Mouse (Mus musculus) heart, postnatal 0 days (tissue): ENCODE data around the gene Nox3. TPM values are rescaled to one million over a fixed set of nuclear protein-coding genes. Genes with fewer than 3 reads are reported as not detected.

Source experiments
- ATAC-seq: fragments of 200-750 bp; cut with Nextera tagmentation; 2 replicates; pipeline ENCODE4 v1.8.0; 2017; ENCODE audit warnings: low read depth, moderate number of reproducible peaks, moderate library complexity; ENCODE audit not compliant: insufficient read depth
- DNase-seq: peaks from one replicate; pipeline ENCODE4 v3.0.0-alpha.2; 2016; ENCODE audit warnings: low spot score
- H3K27ac ChIP-seq: fragments of 300-500 bp; sonication (generic); 2 replicates; pipeline ENCODE4 v1.5.1; 2014; ENCODE audit warnings: low read depth, mild to moderate bottlenecking
- H3K27me3 ChIP-seq: fragments of 300-500 bp; sonication (generic); 2 replicates; pipeline ENCODE4 v1.6.1; 2014; ENCODE audit warnings: low read length, mixed read lengths; ENCODE audit not compliant: control insufficient read depth, insufficient read depth
- H3K36me3 ChIP-seq: fragments of 300-500 bp; sonication (generic); replicated peaks from 2 replicates; pipeline ENCODE4 v1.6.1; 2014; ENCODE audit warnings: low read length, mixed read lengths; ENCODE audit not compliant: control insufficient read depth, insufficient read depth
- H3K4me1 ChIP-seq: fragments of 300-500 bp; sonication (generic); 2 replicates; pipeline ENCODE4 v1.6.1; 2014; ENCODE audit warnings: antibody characterized with exemption; ENCODE audit not compliant: control insufficient read depth, insufficient read depth
- H3K4me2 ChIP-seq: fragments of 300-500 bp; sonication (generic); 2 replicates; pipeline ENCODE4 v1.6.1; 2014; ENCODE audit warnings: low read depth, mild to moderate bottlenecking, low read length, moderate library complexity
- H3K4me3 ChIP-seq: fragments of 300-500 bp; sonication (generic); 2 replicates; pipeline ENCODE4 v1.5.1; 2014; ENCODE audit warnings: low read depth, low read length
- H3K9ac ChIP-seq: fragments of 300-500 bp; sonication (generic); replicated peaks from 2 replicates; pipeline ENCODE4 v1.6.1; 2014; ENCODE audit warnings: low read depth, low read length, mixed read lengths
- H3K9me3 ChIP-seq: fragments of 300-500 bp; sonication (generic); replicated peaks from 2 replicates; pipeline ENCODE4 v1.6.1; 2016; ENCODE audit warnings: low read length; ENCODE audit not compliant: control insufficient read depth
- CTCF ChIP-seq: IDR thresholded peaks from 2 replicates; pipeline ENCODE4 v1.5.1; 2016; ENCODE audit warnings: antibody characterized with exemption, control low read depth, low read depth
- EP300 ChIP-seq: IDR thresholded peaks from 2 replicates; pipeline ENCODE4 v1.6.1; 2016; ENCODE audit warnings: antibody characterized with exemption, low read depth
- WGBS: fragments of 180-500 bp; shearing (Covaris S2); extraction: QIAGEN DNeasy Blood & Tissue Kit; methylation state at CpG from one replicate; pipeline ENCODE4 v1.1.7; 2014; 5-methylcytosine and 5-hydroxymethylcytosine counted together
- polyA plus RNA-seq: library from polyadenylated mRNA; unstranded; fragments of >200 nt; fragmentation: Nextera tagmentation; extraction: Ambion mirVana; gene quantifications from 2 replicates; pipeline ENCODE4 v1.2.1, GENCODE M21; 2015
- total RNA-seq: library from RNA; depleted of rRNA; stranded (reverse); fragments of >200 nt; gene quantifications from 2 replicates; pipeline ENCODE4 v1.2.3, GENCODE M21; 2014; ENCODE audit warnings: low replicate concordance

Nox3 gene
- total and polyA plus RNA-seq, 2 experiments from 2014 or later = not detected

- ATAC-seq = no peak
Measured at GRCm38 (mm10) chr17:3616329-3617216, 79.5 kb downstream of the Nox3 start.

GRCm38 (mm10) chr17:3615553-3615952 is 80.5 kb downstream of the Nox3 start:
- Histone ChIP-seq H3K4me2 (no peak overlapping the region), H3K4me1 (no peaks in the 10 kb centered on the region), H3K36me3 (no peaks in the 10 kb centered on the region), H3K9ac (no peak overlapping the region), H3K4me3 (no peak overlapping the region), H3K27me3 (no peaks in the 10 kb centered on the region; the same call in 1 of the 2 replicates), H3K27ac (no peak overlapping the region), H3K9me3 (no peaks in the 10 kb centered on the region)
- ATAC-seq (no peak), DNase-seq (no peak)
- TF ChIP-seq EP300 (no peak), CTCF (no peak)
- 45% methylated on average over 1 of the region's 1 CpGs for WGBS

More at GRCm38 (mm10) chr17:3616329-3617216, 79.5 kb downstream of the Nox3 start:
- Histone ChIP-seq H3K27me3 (no peaks in the 10 kb centered on the region; the same call in 1 of the 2 replicates), H3K4me2 (no peak overlapping the region), H3K4me3 (no peak overlapping the region), H3K4me1 (no peaks in the 10 kb centered on the region), H3K9ac (no peak overlapping the region), H3K27ac (no peak overlapping the region), H3K36me3 (no peaks in the 10 kb centered on the region), H3K9me3 (no peaks in the 10 kb centered on the region)
- TF ChIP-seq EP300 = no peak
- no peak for TF ChIP-seq CTCF
- WGBS = 54% methylated on average over 7 of the region's 7 CpGs
- DNase-seq = no peak

GRCm38 (mm10) chr17:3611781-3612075 is 84.3 kb downstream of the Nox3 start:
- Histone ChIP-seq H3K4me2 (no peak overlapping the region), H3K27me3 (no peaks in the 10 kb centered on the region; the same call in 1 of the 2 replicates), H3K9ac (no peak overlapping the region), H3K9me3 (no peaks in the 10 kb centered on the region), H3K36me3 (no peaks in the 10 kb centered on the region), H3K4me3 (no peak overlapping the region), H3K27ac (no peak overlapping the region), H3K4me1 (no peaks in the 10 kb centered on the region)
- WGBS = 73% methylated on average over 5 of the region's 5 CpGs
- no peak for ATAC-seq
- no peak for DNase-seq
- TF ChIP-seq EP300 (no peak), CTCF (no peak)

- ATAC-seq = no peak
- Histone ChIP-seq H3K36me3 (no peaks in the 10 kb centered on the region), H3K4me3 (peak overlapping the region; percentile 4), H3K9me3 (no peaks in the 10 kb centered on the region), H3K9ac (no peak overlapping the region), H3K27ac (no peak overlapping the region), H3K4me1 (no peaks in the 10 kb centered on the region), H3K4me2 (peak overlapping the region; percentile 41), H3K27me3 (no peaks in the 10 kb centered on the region; the same call in 1 of the 2 replicates)
- WGBS = 31% methylated on average over 21 of the region's 21 CpGs
- no peak for DNase-seq
- TF ChIP-seq EP300 = no peak
- no peak for TF ChIP-seq CTCF
Measured at GRCm38 (mm10) chr17:3610928-3611780, 84.9 kb downstream of the Nox3 start.

- Histone ChIP-seq H3K9ac (no peak overlapping the region), H3K4me1 (no peaks in the 10 kb centered on the region), H3K36me3 (no peaks in the 10 kb centered on the region), H3K9me3 (no peaks in the 10 kb centered on the region), H3K27ac (no peak overlapping the region), H3K4me3 (no peak overlapping the region), H3K4me2 (no peak overlapping the region), H3K27me3 (no peaks in the 10 kb centered on the region; the same call in 1 of the 2 replicates)
- TF ChIP-seq EP300 (no peak), CTCF (no peak)
- DNase-seq = no peak
- 58% methylated on average over 7 of the region's 7 CpGs for WGBS
- no peak for ATAC-seq
Measured at GRCm38 (mm10) chr17:3610307-3610754, 85.7 kb downstream of the Nox3 start.
